Mouse (Mus musculus): Measurements from ENCODE around the gene Gm9048.
"Not testable (repeated sequence)": the region's sequence is repeated elsewhere in the genome, so short reads cannot be mapped to it uniquely, and the experiment has no call there.

GRCm38 (mm10) chr10:118343155-118343554, 5.3 kb downstream of the Gm9048 start, which contains the start of gene Gm9046:
- not testable (repeated sequence) for TF ChIP-seq CTCF, POLR2A (IDR thresholded peaks at IDR 0.05; ENCODE audit: extremely low read depth, insufficient read depth, low read length)

Data from cortical plate, adult 2 months (tissue).